Mouse (Mus musculus): ENCODE data around the gene Ss18l1. TPM values are rescaled to one million over a fixed set of nuclear protein-coding genes. Genes with fewer than 3 reads are reported as not detected.

Gene Ss18l1
- polyA plus RNA-seq, 2 experiments from 2014 or later: 1.8 to 2.2 TPM

DNA sequence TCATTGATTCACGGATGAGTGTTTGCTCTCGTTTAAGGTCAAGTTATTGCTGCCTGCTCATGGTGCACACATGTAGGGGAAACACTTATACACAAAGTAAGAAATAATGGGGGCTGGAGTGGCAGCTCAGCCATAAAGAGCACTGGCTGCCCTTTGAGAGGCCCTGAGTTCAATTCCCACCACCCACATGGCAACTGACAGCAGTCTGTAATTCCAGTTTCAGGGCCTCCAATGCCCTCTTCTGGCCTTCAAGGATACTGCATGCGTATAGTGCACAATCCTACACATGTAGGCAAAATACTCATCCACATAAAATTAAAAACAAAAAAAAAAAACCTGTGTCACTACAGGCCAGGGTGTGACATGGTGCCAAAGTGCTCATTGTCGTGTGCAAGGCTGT is 45.2 kb downstream of the Ss18l1 start:
- no peak for ATAC-seq

DNA sequence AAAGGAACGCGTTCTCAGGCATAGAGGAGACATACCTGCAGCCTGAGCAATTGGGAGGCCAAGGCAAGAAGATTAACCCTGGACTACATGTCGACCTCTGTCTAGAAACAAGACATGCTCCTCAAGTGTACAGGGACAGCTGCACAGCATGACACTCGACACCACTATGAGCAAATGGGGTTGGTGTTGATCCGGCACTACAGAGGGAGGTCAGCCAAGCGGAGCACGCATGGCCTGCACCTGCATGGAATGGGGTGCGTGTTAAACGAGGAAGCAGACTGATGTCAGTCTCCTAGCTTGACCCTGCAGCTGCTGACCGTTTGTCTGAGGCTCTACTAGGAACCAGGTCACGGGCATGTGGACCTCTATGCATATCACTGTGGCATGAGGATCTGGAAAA is 48.0 kb downstream of the Ss18l1 start:
- ATAC-seq: no peak

- no peak for ATAC-seq
Measured at GRCm38 (mm10) chr2:180095711-180096110, 53.4 kb downstream of the Ss18l1 start.

GRCm38 (mm10) chr2:180097585-180097984 is 55.3 kb downstream of the Ss18l1 start:
- no peak for ATAC-seq

- no peak for ATAC-seq
Measured at GRCm38 (mm10) chr2:180098167-180098566, 55.9 kb downstream of the Ss18l1 start.

- ATAC-seq: peak; percentile 75
Measured at GRCm38 (mm10) chr2:180099529-180099928, 57.2 kb downstream of the Ss18l1 start.

DNA sequence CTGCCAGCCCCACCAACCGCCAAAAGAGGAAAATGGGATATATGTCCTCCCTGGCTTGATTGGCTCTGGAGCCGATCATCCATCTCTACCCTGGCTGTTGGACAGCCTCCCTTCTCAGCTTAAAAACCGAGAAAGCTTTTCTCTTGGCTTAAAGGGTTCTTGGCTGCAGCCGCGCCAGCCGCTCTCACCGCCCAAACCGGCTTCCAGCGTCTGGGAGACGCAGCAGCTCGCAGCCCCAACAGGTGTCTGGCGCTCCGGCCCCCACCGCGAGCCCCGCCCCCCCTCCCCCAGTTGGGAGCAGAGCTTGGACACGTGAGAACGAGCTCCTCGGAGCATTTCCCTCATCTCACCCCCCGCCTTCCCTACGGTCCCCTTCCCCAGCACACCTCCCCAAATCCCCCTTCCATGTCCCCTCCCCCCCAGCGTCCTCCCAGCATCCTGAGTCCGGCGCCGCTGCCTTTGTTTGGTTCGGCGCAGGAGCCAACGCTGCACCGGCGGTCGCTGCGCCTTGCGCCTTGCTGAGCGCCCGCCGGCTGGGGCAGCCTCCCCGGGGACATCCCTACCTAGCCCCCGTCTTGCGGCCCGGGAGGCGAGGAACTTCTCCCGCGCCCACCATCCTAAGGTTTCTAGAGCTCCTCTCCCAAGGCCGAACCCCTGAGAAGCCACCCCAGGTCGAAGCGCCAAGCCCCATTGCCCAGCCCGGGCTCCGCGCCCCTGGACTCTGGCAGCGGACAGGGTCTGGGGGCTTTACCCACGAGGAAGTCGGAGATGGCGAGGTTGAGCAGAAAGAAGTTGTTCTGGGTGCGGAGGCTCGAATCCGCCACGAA is 61.1 kb downstream of the Ss18l1 start:
- ATAC-seq: no peak

- peak; percentile 64 for ATAC-seq
Measured at GRCm38 (mm10) chr2:180103978-180104658, 61.8 kb downstream of the Ss18l1 start, which contains the start of gene Hrh3. Gene Hrh3, minus strand, starts transcription at chr2:180104488.

GRCm38 (mm10) chr2:180104659-180105377 is 62.5 kb downstream of the Ss18l1 start:
- no peak for ATAC-seq

GRCm38 (mm10) chr2:180105441-180106190 is 63.3 kb downstream of the Ss18l1 start:
- ATAC-seq: no peak

- no peak for ATAC-seq
Measured at GRCm38 (mm10) chr2:180107081-180107480, 64.8 kb downstream of the Ss18l1 start.

- no peak for ATAC-seq
Measured at GRCm38 (mm10) chr2:180108285-180108684, 66.0 kb downstream of the Ss18l1 start.

GRCm38 (mm10) chr2:180113909-180114890 is 71.9 kb downstream of the Ss18l1 start:
- ATAC-seq: no peak

GRCm38 (mm10) chr2:180115279-180115678 is 73.0 kb downstream of the Ss18l1 start:
- ATAC-seq: no peak

GRCm38 (mm10) chr2:180116081-180116493 is 73.8 kb downstream of the Ss18l1 start:
- ATAC-seq: no peak

- no peak for ATAC-seq
Measured at GRCm38 (mm10) chr2:180116741-180117484, 74.6 kb downstream of the Ss18l1 start.

- no peak for ATAC-seq
Measured at GRCm38 (mm10) chr2:180117485-180118194, 75.3 kb downstream of the Ss18l1 start.

DNA sequence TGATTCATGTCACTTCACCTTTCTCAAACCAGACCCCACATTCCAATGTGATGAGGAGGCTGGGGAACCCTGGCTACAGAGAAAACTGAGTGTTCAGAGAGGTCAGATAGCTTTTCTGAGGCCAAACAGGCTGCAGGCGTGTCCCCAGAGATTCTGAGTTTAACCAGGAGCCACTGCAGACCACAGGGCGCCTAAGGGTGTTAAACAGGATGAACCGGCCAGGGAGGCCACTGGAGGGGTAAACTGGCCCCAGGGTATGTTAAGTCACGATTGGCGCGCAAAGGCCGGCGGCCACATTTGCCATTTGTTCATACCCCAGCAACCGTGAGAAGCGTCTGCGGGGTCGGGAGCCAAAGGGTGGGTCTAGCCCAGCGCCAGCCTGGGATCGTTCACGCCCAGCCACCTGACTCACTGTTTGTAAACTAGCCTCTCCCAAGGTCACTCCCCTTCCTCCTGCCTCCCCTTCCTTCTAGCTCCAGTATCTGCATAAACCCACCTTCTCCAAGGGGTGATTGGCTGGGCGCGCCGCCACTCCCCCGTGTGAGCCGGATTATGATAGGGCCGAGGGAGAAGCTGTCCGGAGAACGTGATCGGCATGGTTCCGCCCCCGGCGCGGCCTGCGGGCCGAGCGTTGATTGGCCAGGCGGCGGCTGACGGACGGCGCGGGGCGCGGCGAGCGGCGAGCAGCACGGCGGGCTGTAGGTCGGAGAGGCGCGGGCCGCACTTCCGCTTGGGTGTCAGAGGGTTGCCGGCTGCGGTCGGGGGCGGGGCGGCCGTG is 76.5 kb downstream of the Ss18l1 start, which contains the start of gene Osbpl2:
Gene Osbpl2 (plus strand): TSS at position 646 of the 778 bp plus-strand sequence.
- peak; percentile 96 for ATAC-seq

Data from CD4-positive, CD25-positive, alpha-beta regulatory T cell, adult 4 months (primary cell).